Mouse (Mus musculus): ENCODE measurements around the gene 4930564D02Rik.

DNA sequence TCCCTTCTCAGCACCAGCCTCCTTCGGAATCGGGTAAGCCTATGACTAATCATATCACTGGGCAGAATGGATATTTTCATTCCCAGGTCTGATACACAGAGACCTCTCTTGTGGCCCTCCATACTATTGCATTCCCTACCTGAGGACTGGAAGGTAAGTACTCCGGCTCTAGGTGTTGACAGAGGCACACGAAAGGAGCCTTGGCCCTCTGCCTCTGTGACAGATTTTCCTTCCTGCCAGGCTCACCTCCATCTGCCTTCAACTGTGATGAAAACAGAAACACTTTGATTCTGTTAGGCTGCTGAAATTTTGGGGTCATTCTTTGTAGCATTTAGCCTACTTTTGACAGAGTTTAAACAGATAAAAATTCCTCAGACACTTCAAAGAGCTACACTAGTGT, 47.2 kb downstream of the 4930564D02Rik start:
- TF ChIP-seq E2F4 (IDR thresholded peaks at IDR 0.05; ENCODE audit: insufficient read depth) (no peak), POLR2A (IDR thresholded peaks at IDR 0.05; ENCODE audit: insufficient read length, low read depth) (no peak), MAX (IDR thresholded peaks at IDR 0.05; ENCODE audit: low read depth) (no peak), TCF12 (IDR thresholded peaks at IDR 0.05; ENCODE audit: insufficient read depth, poor library complexity, severe bottlenecking) (no peak), CEBPB (IDR thresholded peaks at IDR 0.05; ENCODE audit: insufficient read depth, poor library complexity, severe bottlenecking) (no peak), POLR2AphosphoS2 (IDR thresholded peaks at IDR 0.05; ENCODE audit: insufficient read length, low read depth) (no peak)

All from myocyte (in vitro differentiated cells).